Mouse (Mus musculus) CH12.LX (cell line): ENCODE measurements at regions not wholly inside any gene's neighbourhood (a gene's known extent, or its start where the extent isn't known, plus 50 kb on each side); places are given as distances from the start of the nearest gene placed in this dataset.

Experiments used
- CTCF ChIP-seq, 2 experiments: IDR thresholded peaks in 1 of 2; conservative IDR thresholded peaks in 1 of 2; 2 replicates each; pipeline ENCODE4 v1.5.1; 2011 to 2012; ENCODE audit warnings: low read depth in 2 of 2, low read length in 2 of 2, improper control_type of control experiment in 1 of 2, inconsistent platforms in 1 of 2, mild to moderate bottlenecking in 1 of 2, moderate library complexity in 1 of 2
- ETS1 ChIP-seq: conservative IDR thresholded peaks from 2 replicates; pipeline ENCODE4 v1.6.1; 2012; ENCODE audit warnings: low read depth, mild to moderate bottlenecking, inconsistent platforms, low read length, improper control_type of control experiment, moderate library complexity
- MXI1 ChIP-seq: IDR thresholded peaks from 2 replicates; pipeline ENCODE4 v1.6.1; 2011; ENCODE audit warnings: mild to moderate bottlenecking, low read depth, low read length, improper control_type of control experiment
- POLR2A ChIP-seq: IDR thresholded peaks from 2 replicates; pipeline ENCODE4 v1.6.1; 2011; ENCODE audit warnings: low read depth, mild to moderate bottlenecking, improper control_type of control experiment, low read length

GRCm38 (mm10) chr7:136707200-136708003 is 187.0 kb upstream of the Mgmt start:
- no peak for TF ChIP-seq CTCF (conservative IDR thresholded peaks at IDR 0.05 in 1 of 2, IDR thresholded peaks at IDR 0.05 in 1 of 2; ENCODE audit: low read depth in 2 of 2, low read length in 2 of 2)
- no peak for TF ChIP-seq POLR2A
- no peak for TF ChIP-seq MXI1
- TF ChIP-seq ETS1: no peak
